Mouse (Mus musculus): ENCODE measurements around the gene Emc7. TPM values are rescaled to one million over a fixed set of nuclear protein-coding genes. Genes with fewer than 3 reads are reported as not detected.
"Not testable (repeated sequence)": the region's sequence is repeated elsewhere in the genome, so short reads cannot be mapped to it uniquely, and the experiment has no call there.

The Emc7 gene
- polyA plus RNA-seq, 1 experiment = 8.9 TPM

DNA sequence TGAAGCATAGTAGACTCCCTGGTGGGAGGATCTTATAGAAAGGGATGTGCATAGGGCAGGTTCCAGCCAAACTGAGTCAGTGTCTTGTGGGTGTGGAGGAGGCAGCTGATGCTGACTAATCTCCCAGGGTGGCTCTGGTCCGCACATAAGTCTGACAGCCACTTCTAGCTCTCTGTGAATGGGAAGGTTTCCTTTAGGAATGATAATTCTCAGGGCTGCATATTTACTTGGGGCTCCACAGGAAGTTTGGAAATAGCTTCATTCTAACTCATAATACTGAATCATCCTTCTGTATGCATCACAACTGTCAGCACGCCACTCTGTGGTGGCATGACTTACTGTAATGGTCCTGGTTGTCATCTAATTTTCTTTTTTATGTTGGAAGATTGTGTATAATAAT, 11.3 kb upstream of the Emc7 start:
- no peak overlapping the region for H3K4me3 ChIP-seq (replicated peaks; ENCODE audit: extremely low read depth, low read depth, low read length)
- 58% methylated on average over 2 of the region's 2 CpGs for WGBS
- TF ChIP-seq CTCF (IDR thresholded peaks at IDR 0.05; ENCODE audit: insufficient read depth, low read length) (no peak), POLR2A (IDR thresholded peaks at IDR 0.05; ENCODE audit: borderline replicate concordance, extremely low read depth, low read depth, low read length) (no peak)
- no peaks in the 10 kb centered on the region; the same call in 1 of the 2 replicates for H3K4me1 ChIP-seq (ENCODE audit: control insufficient read depth, insufficient read depth, low read length)
- DNase-seq = no peak

DNA sequence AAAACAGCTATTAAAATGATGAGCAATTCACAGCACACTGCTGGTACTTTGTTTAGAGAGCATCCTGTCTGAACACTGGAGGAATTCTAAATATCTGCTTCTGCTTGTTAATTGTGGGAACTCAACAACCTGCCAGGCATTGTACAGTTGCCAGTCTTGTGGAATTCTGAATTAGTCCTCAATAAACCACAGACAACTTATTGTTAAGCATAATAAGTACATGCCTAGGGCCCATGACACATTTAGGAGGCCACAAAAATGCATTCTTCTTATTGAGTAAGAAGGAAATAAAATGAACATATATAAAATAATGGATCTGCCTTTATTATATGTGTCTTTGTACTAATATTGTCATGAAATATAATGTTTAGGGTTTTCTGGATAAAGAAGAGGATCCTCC, 9.3 kb upstream of the Emc7 start:
- H3K4me1 ChIP-seq (ENCODE audit: control insufficient read depth, insufficient read depth, low read length) = no peaks in the 10 kb centered on the region; the same call in 1 of the 2 replicates
- no peak overlapping the region for H3K4me3 ChIP-seq (replicated peaks; ENCODE audit: extremely low read depth, low read depth, low read length)
- TF ChIP-seq CTCF (IDR thresholded peaks at IDR 0.05; ENCODE audit: insufficient read depth, low read length) (no peak), POLR2A (IDR thresholded peaks at IDR 0.05; ENCODE audit: borderline replicate concordance, extremely low read depth, low read depth, low read length) (no peak)
- DNase-seq = no peak

DNA sequence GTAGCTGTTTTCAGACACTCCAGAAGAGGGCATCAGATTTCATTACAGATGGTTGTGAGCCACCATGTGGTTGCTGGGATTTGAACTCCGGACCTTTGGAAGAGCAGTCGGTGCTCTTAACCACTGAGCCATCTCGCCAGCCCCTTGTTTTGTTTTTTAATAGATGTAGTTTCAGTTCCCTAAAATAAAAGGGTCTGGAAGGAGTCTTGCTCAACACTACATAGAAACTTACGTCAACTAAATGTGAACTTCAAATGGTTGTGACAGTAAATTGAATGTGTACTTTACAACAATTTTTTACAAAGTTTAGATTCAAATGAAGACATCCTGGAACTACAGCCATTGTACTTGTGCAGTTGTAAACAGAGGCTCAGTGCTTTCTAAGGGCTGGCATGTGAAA, 6.8 kb upstream of the Emc7 start:
- DNase-seq; H3K4me3 ChIP-seq (replicated peaks; ENCODE audit: extremely low read depth, low read depth, low read length); H3K4me1 ChIP-seq (ENCODE audit: control insufficient read depth, insufficient read depth, low read length): not testable (repeated sequence)
- 63% methylated on average over 4 of the region's 4 CpGs for WGBS

- Histone ChIP-seq H3K4me1 (ENCODE audit: control insufficient read depth, insufficient read depth, low read length) (no peaks in the 10 kb centered on the region; the same call in 1 of the 2 replicates), H3K4me3 (replicated peaks; ENCODE audit: extremely low read depth, low read depth, low read length) (no peak overlapping the region)
- TF ChIP-seq CTCF (IDR thresholded peaks at IDR 0.05; ENCODE audit: insufficient read depth, low read length) (no peak), POLR2A (IDR thresholded peaks at IDR 0.05; ENCODE audit: borderline replicate concordance, extremely low read depth, low read depth, low read length) (no peak)
- DNase-seq = peak; percentile 17
Observed at GRCm38 (mm10) chr2:112448510-112449059, 6.2 kb upstream of the Emc7 start.

- H3K4me3 ChIP-seq (replicated peaks; ENCODE audit: extremely low read depth, low read depth, low read length) = no peak overlapping the region
- TF ChIP-seq POLR2A (IDR thresholded peaks at IDR 0.05; ENCODE audit: borderline replicate concordance, extremely low read depth, low read depth, low read length) (no peak), CTCF (IDR thresholded peaks at IDR 0.05; ENCODE audit: insufficient read depth, low read length) (no peak)
- WGBS = 29% methylated on average over 4 of the region's 4 CpGs
- peak; percentile 11 for DNase-seq
- H3K4me1 ChIP-seq (ENCODE audit: control insufficient read depth, insufficient read depth, low read length) = no peaks in the 10 kb centered on the region; the same call in 1 of the 2 replicates
Observed at GRCm38 (mm10) chr2:112449597-112450296, 5.0 kb upstream of the Emc7 start.

GRCm38 (mm10) chr2:112452513-112452912, 2.3 kb upstream of the Emc7 start:
- not testable (repeated sequence) for H3K4me1 ChIP-seq (ENCODE audit: control insufficient read depth, insufficient read depth, low read length); DNase-seq; H3K4me3 ChIP-seq (replicated peaks; ENCODE audit: extremely low read depth, low read depth, low read length)

GRCm38 (mm10) chr2:112454125-112454861, 504 bp upstream of the Emc7 start:
- Histone ChIP-seq H3K4me1 (ENCODE audit: control insufficient read depth, insufficient read depth, low read length) (no peaks in the 10 kb centered on the region; the same call in 1 of the 2 replicates), H3K4me3 (replicated peaks; ENCODE audit: extremely low read depth, low read depth, low read length) (peak overlapping the region; percentile 79)
- no peak for TF ChIP-seq CTCF (IDR thresholded peaks at IDR 0.05; ENCODE audit: insufficient read depth, low read length)
- TF ChIP-seq POLR2A (IDR thresholded peaks at IDR 0.05; ENCODE audit: borderline replicate concordance, extremely low read depth, low read depth, low read length) = no peak
- no peak for DNase-seq
- 27% methylated on average over 17 of the region's 17 CpGs for WGBS

- no peak for DNase-seq
- H3K4me1 ChIP-seq (ENCODE audit: control insufficient read depth, insufficient read depth, low read length) = no peaks in the 10 kb centered on the region; the same call in 1 of the 2 replicates
- WGBS = 91% methylated on average over 3 of the region's 3 CpGs
- no peak for TF ChIP-seq CTCF (IDR thresholded peaks at IDR 0.05; ENCODE audit: insufficient read depth, low read length)
- TF ChIP-seq POLR2A (IDR thresholded peaks at IDR 0.05; ENCODE audit: borderline replicate concordance, extremely low read depth, low read depth, low read length) = no peak
- no peak overlapping the region for H3K4me3 ChIP-seq (replicated peaks; ENCODE audit: extremely low read depth, low read depth, low read length)
Observed at GRCm38 (mm10) chr2:112460557-112460956, 5.8 kb downstream of the Emc7 start.

DNA sequence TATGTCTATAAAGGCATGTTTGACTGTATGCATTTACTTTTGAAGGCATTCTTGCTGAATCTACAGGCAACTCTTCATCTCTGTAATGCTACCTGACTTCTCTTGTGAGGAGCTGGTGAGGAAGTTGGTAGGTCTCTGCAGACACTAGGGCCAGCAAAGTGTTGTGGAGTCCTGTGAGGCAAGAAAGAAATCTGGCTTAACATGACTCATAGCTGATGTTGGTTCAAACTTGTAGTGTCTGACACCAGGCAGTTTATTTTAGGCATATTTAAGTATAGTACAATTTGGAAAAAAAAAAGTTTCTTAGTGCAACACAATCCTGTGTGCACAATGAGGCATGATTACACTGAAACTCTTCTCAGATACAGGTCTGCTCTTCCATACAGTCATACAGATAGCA, 14.7 kb downstream of the Emc7 start:
- Histone ChIP-seq H3K4me1 (ENCODE audit: control insufficient read depth, insufficient read depth, low read length) (no peaks in the 10 kb centered on the region), H3K4me3 (replicated peaks; ENCODE audit: extremely low read depth, low read depth, low read length) (no peak overlapping the region)
- no peak for TF ChIP-seq POLR2A (IDR thresholded peaks at IDR 0.05; ENCODE audit: borderline replicate concordance, extremely low read depth, low read depth, low read length)
- TF ChIP-seq CTCF (IDR thresholded peaks at IDR 0.05; ENCODE audit: insufficient read depth, low read length) = no peak
- no peak for DNase-seq

- no peak for TF ChIP-seq POLR2A (IDR thresholded peaks at IDR 0.05; ENCODE audit: borderline replicate concordance, extremely low read depth, low read depth, low read length)
- TF ChIP-seq CTCF (IDR thresholded peaks at IDR 0.05; ENCODE audit: insufficient read depth, low read length) = no peak
- Histone ChIP-seq H3K4me3 (replicated peaks; ENCODE audit: extremely low read depth, low read depth, low read length) (no peak overlapping the region), H3K4me1 (ENCODE audit: control insufficient read depth, insufficient read depth, low read length) (peaks cover 3% of the 10 kb centered on the region; the same call in 1 of the 2 replicates)
- 68% methylated on average over 5 of the region's 5 CpGs for WGBS
- no peak for DNase-seq
Observed at GRCm38 (mm10) chr2:112470961-112471381, 16.2 kb downstream of the Emc7 start.

Data from lung, adult 2 months (tissue).